Mouse (Mus musculus): Measurements from ENCODE around the gene Tm6sf2. TPM values are rescaled to one million over a fixed set of nuclear protein-coding genes. Genes with fewer than 3 reads are reported as not detected.

Tm6sf2 gene
- polyA plus RNA-seq, 1 experiment from 2014 or later = 0.53 TPM

DNA sequence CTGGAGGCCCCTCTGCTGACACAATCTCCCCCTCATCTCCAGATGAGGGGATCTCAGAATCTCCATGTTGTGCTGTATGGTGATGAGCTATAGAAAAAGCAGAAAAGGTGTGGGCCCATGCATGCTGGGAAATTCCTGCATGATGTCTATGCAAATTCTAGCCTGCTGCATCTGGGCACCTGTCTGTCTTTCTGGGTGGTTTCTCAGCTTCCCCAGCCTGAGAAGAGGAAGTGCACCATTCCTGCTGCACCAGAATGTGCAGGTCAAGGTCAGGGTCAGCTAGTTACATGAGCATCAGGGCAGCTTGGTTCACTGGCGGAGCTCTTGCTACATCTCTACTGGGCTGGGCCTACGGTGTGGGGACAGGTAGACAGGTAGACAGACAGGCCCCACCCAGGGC lies 37.7 kb downstream of the Tm6sf2 start:
- Histone ChIP-seq H3K27me3 (ENCODE audit: control insufficient read depth, insufficient read depth, low read length) (peaks cover 59% of the 10 kb centered on the region), H3K4me3 (ENCODE audit: low read depth, low read length) (no peak overlapping the region), H3K4me1 (ENCODE audit: control insufficient read depth, insufficient read depth, low read length) (peaks cover 2% of the 10 kb centered on the region; the same call in 1 of the 2 replicates), H3K9ac (ENCODE audit: low read length) (no peak overlapping the region), H3K27ac (ENCODE audit: low read depth, low read length) (no peak overlapping the region), H3K36me3 (ENCODE audit: control insufficient read depth, insufficient read depth, low read length) (peaks cover 4% of the 10 kb centered on the region; the same call in 1 of the 2 replicates), H3K4me2 (ENCODE audit: low read depth) (no peak overlapping the region), H3K9me3 (ENCODE audit: control insufficient read depth, low read length) (no peaks in the 10 kb centered on the region)
- DNase-seq (ENCODE audit: low spot score) (no peak), ATAC-seq (ENCODE audit: insufficient read depth, low FRiP score, low TSS enrichment) (no peak)
- WGBS = 82% methylated on average over 2 of the region's 2 CpGs

DNA sequence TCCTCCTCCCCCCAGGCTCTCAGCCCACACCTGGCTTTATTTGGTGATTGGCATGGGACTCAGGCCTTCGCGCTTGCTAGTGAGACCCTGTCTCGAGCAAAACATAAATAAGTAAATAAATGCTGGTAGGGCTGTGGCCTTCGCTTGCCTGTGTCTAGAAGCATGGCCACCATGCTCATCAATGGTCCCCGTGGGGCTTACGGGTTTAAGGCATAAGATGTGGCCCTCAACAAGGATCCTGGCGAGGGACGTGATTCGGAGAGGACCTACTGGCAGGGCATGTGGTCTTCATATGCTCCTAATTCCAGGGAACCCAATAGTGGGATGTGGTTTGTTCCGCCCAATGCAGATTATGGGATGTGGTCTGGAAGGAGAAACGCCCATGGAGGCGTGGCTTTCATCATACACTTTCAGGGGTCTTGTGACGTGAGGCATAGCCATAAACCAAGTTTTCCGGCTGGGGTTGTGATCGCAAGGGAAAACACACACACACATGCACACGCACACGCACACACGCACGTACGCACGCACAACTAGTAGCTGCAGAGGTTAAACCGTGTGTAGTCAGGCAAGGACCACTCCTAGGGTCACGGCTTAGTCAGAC lies 38.6 kb downstream of the Tm6sf2 start:
- H3K27ac ChIP-seq (ENCODE audit: low read depth, low read length) = no peak overlapping the region
- no peak overlapping the region for H3K4me2 ChIP-seq (ENCODE audit: low read depth)
- peaks cover 2% of the 10 kb centered on the region; the same call in 1 of the 2 replicates for H3K4me1 ChIP-seq (ENCODE audit: control insufficient read depth, insufficient read depth, low read length)
- WGBS = 48% methylated on average over 23 of the region's 23 CpGs
- H3K9me3 ChIP-seq (ENCODE audit: control insufficient read depth, low read length) = no peaks in the 10 kb centered on the region
- peaks cover 4% of the 10 kb centered on the region; the same call in 1 of the 2 replicates for H3K36me3 ChIP-seq (ENCODE audit: control insufficient read depth, insufficient read depth, low read length)
- peak; percentile 26; the same call in 1 of the 2 replicates for ATAC-seq (ENCODE audit: insufficient read depth, low FRiP score, low TSS enrichment)
- no peak overlapping the region for H3K9ac ChIP-seq (ENCODE audit: low read length)
- DNase-seq (ENCODE audit: low spot score) = no peak
- H3K4me3 ChIP-seq (ENCODE audit: low read depth, low read length) = no peak overlapping the region
- peaks cover 60% of the 10 kb centered on the region for H3K27me3 ChIP-seq (ENCODE audit: control insufficient read depth, insufficient read depth, low read length)

DNA sequence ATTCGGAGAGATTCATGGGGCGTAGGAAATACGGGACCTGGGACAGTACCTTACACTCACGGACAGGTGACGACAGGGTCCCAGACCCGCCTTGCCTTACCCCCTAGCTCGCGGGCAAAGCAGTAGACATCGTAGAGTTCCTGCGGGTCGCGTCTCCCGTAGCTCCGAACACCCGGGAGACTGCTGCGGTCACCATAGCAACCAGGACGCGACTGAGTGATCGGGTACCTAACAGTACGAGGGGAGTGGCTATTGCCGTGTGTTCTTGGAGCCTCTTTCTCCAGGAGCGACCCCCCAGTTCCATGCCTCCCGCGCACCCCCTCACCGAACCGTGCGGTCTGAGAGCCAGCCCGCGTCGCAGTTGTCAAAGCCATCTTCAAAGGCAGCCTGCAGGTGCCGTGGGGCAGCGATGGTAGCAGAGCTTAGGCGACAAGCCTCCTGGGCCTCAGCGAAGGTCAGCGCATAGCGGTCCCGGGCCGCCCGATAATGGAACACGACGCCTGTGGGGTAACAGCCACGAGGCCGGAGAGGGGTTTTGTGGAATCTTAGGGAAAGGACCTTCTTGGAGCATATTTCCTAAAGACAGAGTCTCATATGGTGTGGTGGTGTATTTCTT lies 39.8 kb downstream of the Tm6sf2 start:
- Histone ChIP-seq H3K4me3 (ENCODE audit: low read depth, low read length) (no peak overlapping the region), H3K36me3 (ENCODE audit: control insufficient read depth, insufficient read depth, low read length) (peaks cover 4% of the 10 kb centered on the region; the same call in 1 of the 2 replicates), H3K27me3 (ENCODE audit: control insufficient read depth, insufficient read depth, low read length) (peaks cover 60% of the 10 kb centered on the region), H3K9me3 (ENCODE audit: control insufficient read depth, low read length) (no peaks in the 10 kb centered on the region), H3K4me2 (ENCODE audit: low read depth) (no peak overlapping the region), H3K9ac (ENCODE audit: low read length) (no peak overlapping the region), H3K4me1 (ENCODE audit: control insufficient read depth, insufficient read depth, low read length) (peaks cover 2% of the 10 kb centered on the region; the same call in 1 of the 2 replicates), H3K27ac (ENCODE audit: low read depth, low read length) (no peak overlapping the region)
- 6% methylated on average over 43 of the region's 43 CpGs for WGBS
- ATAC-seq (ENCODE audit: insufficient read depth, low FRiP score, low TSS enrichment) (no peak), DNase-seq (ENCODE audit: low spot score) (peak; percentile 38)

DNA sequence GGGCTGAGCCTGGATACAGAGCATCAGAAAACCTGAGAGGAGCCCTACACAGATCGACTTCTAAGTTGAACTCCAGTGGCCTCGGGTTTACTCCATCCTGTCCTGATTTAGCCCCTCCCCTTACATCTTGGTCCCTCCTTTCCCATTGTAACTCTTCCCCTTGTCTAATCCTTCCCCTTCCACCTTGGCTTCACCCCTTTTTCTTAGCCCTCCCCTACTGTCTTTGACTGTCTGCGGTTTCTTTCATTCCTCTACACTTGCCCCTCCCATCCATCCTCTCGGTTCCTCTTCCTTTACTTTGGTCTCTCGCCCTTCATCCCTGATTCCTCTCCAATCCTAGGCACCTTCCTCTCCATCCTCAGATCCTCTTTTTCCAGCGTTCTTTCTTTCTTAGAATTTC lies 41.8 kb downstream of the Tm6sf2 start:
- WGBS = 25% methylated on average over 6 of the region's 6 CpGs
- Histone ChIP-seq H3K9ac (ENCODE audit: low read length) (no peak overlapping the region), H3K9me3 (ENCODE audit: control insufficient read depth, low read length) (no peaks in the 10 kb centered on the region), H3K4me2 (ENCODE audit: low read depth) (no peak overlapping the region), H3K27me3 (ENCODE audit: control insufficient read depth, insufficient read depth, low read length) (peaks cover 61% of the 10 kb centered on the region), H3K27ac (ENCODE audit: low read depth, low read length) (no peak overlapping the region), H3K4me3 (ENCODE audit: low read depth, low read length) (no peak overlapping the region), H3K36me3 (ENCODE audit: control insufficient read depth, insufficient read depth, low read length) (peaks cover 2% of the 10 kb centered on the region; the same call in 1 of the 2 replicates), H3K4me1 (ENCODE audit: control insufficient read depth, insufficient read depth, low read length) (peaks cover 6% of the 10 kb centered on the region; the same call in 1 of the 2 replicates)
- ATAC-seq (ENCODE audit: insufficient read depth, low FRiP score, low TSS enrichment) (no peak), DNase-seq (ENCODE audit: low spot score) (no peak)

DNA sequence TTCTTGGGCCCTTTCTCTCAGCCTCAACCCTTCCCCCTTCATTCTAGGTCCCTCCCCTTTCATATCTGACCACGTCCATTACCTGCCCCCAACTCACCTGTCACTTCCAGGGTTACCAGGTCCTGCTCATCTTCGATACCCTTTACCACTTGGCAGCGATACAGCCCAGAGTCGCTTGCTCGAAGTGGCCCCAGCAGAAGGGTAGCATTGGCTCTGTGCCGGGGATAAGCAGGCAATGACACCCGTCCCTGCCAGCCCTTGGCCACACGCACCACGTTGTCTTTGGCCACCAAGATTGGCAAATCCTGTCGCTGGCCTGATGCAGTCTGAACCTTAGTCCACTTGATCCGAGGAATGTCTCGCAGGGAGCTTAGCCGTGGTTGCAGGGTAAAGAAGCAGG lies 42.2 kb downstream of the Tm6sf2 start:
- 72% methylated on average over 13 of the region's 13 CpGs for WGBS
- Histone ChIP-seq H3K4me1 (ENCODE audit: control insufficient read depth, insufficient read depth, low read length) (peaks cover 6% of the 10 kb centered on the region; the same call in 1 of the 2 replicates), H3K9ac (ENCODE audit: low read length) (no peak overlapping the region), H3K4me3 (ENCODE audit: low read depth, low read length) (no peak overlapping the region), H3K27ac (ENCODE audit: low read depth, low read length) (no peak overlapping the region), H3K36me3 (ENCODE audit: control insufficient read depth, insufficient read depth, low read length) (peaks cover 2% of the 10 kb centered on the region; the same call in 1 of the 2 replicates), H3K27me3 (ENCODE audit: control insufficient read depth, insufficient read depth, low read length) (peaks cover 60% of the 10 kb centered on the region), H3K9me3 (ENCODE audit: control insufficient read depth, low read length) (no peaks in the 10 kb centered on the region), H3K4me2 (ENCODE audit: low read depth) (no peak overlapping the region)
- ATAC-seq (ENCODE audit: insufficient read depth, low FRiP score, low TSS enrichment) (no peak), DNase-seq (ENCODE audit: low spot score) (no peak)

DNA sequence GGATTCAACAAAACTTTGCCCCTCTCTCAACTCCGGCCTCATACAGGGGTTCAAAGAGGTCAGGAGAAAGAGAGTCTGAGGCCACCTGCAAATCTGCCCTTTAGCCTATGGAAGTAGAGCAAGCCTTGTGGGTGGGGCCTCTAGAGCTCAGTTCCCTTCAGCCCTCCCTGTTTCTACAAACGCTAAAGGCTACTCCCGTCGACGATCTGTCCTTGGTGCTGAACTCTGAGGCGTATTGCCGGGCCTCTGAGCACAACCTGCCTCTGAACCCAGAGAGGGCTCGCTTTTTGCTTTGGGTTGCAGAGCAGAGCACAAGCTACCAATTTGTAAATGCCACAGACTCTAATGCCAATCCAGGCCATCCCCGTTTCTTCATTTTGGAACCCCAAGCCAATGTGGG lies 44.9 kb downstream of the Tm6sf2 start:
- Histone ChIP-seq H3K4me2 (ENCODE audit: low read depth) (no peak overlapping the region), H3K27ac (ENCODE audit: low read depth, low read length) (no peak overlapping the region), H3K36me3 (ENCODE audit: control insufficient read depth, insufficient read depth, low read length) (no peaks in the 10 kb centered on the region; the same call in 1 of the 2 replicates), H3K4me3 (ENCODE audit: low read depth, low read length) (no peak overlapping the region), H3K27me3 (ENCODE audit: control insufficient read depth, insufficient read depth, low read length) (peaks cover 34% of the 10 kb centered on the region), H3K4me1 (ENCODE audit: control insufficient read depth, insufficient read depth, low read length) (peaks cover 3% of the 10 kb centered on the region; the same call in 1 of the 2 replicates), H3K9ac (ENCODE audit: low read length) (no peak overlapping the region), H3K9me3 (ENCODE audit: control insufficient read depth, low read length) (no peaks in the 10 kb centered on the region)
- ATAC-seq (ENCODE audit: insufficient read depth, low FRiP score, low TSS enrichment) (no peak), DNase-seq (ENCODE audit: low spot score) (peak; percentile 46)
- 8% methylated on average over 9 of the region's 9 CpGs for WGBS

DNA sequence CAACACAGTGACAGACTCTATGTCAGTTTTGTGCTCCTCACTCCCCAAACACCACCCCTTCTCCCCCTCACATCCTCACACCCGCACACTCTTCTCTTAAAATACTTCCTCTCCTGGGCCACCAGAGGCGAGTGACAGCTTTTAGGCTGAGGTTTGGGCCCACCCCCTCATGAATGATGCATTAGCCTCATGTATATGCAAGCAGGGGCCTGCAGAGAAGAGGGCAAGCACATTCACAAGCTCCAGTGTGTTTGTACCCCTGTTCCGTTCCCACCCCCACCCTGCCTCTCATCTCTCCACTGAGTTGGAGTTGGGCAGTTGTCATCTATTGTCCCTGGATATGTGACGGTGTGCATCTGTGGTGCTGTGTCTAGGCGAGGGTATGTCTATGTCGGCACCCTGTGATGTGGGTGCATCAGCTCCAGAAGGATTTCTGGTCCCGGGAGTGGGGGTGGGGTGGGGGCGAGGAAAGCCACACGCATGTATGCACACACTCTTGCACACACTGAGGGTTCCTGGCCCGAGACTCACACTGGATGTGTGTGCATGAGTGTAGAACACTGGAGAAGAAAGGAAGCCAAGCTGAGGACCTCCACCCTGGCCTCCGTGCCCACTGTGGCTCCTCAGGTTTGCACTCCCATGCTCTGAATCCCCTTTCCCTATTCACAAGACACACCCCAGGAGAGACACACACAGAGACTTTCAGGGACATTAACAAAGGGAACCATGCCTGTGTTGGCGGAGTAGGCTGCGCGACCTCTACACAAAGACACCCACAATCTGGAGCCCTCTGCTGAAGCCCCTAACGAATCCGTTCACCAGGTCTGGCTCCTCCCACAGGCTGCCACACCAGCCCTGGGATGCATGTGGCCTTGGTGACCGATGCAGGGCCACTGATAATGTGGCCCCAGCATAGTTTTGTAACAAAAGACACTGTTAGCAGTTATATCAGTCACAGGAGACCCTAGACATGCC lies 46.3 kb downstream of the Tm6sf2 start:
- Histone ChIP-seq H3K9me3 (ENCODE audit: control insufficient read depth, low read length) (no peaks in the 10 kb centered on the region), H3K4me2 (ENCODE audit: low read depth) (peak overlapping the region; percentile 73), H3K4me3 (ENCODE audit: low read depth, low read length) (peak overlapping the region; percentile 38), H3K36me3 (ENCODE audit: control insufficient read depth, insufficient read depth, low read length) (no peaks in the 10 kb centered on the region; the same call in 1 of the 2 replicates), H3K4me1 (ENCODE audit: control insufficient read depth, insufficient read depth, low read length) (peaks cover 3% of the 10 kb centered on the region; the same call in 1 of the 2 replicates), H3K27me3 (ENCODE audit: control insufficient read depth, insufficient read depth, low read length) (peaks cover 20% of the 10 kb centered on the region), H3K9ac (ENCODE audit: low read length) (peak overlapping the region; percentile 64), H3K27ac (ENCODE audit: low read depth, low read length) (peak overlapping the region; percentile 92)
- 9% methylated on average over 17 of the region's 17 CpGs for WGBS
- peak; percentile 90 for ATAC-seq (ENCODE audit: insufficient read depth, low FRiP score, low TSS enrichment)
- DNase-seq (ENCODE audit: low spot score) = peak; percentile 84

DNA sequence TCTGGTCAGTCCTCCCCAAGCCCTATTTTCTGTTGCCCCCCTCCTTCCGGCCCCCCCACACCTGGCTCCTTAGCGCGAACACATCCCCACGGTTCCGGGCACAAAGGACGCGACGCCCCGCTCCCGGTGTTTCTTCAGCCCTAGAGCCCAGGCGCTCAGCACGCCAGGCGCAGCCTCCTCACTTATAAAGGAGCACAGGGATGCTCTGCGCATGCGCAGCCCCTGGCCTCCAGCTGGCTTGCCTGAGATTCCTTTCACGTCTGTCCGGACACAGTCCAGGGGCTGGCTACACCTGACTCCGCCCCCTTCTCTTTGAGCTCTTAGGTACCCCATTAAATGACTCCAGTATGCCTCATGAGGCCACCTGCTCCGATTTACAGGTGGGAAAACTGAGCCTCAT lies 47.9 kb downstream of the Tm6sf2 start, which contains the start of gene Ncan:
Gene Ncan (minus strand): TSS at position 207 of the 400 bp plus-strand sequence.
- Histone ChIP-seq H3K9me3 (ENCODE audit: control insufficient read depth, low read length) (no peaks in the 10 kb centered on the region), H3K4me1 (ENCODE audit: control insufficient read depth, insufficient read depth, low read length) (peaks cover 3% of the 10 kb centered on the region; the same call in 1 of the 2 replicates), H3K9ac (ENCODE audit: low read length) (peak within 1 kb of the TSS; percentile 64), H3K27me3 (ENCODE audit: control insufficient read depth, insufficient read depth, low read length) (peaks cover 4% of the 10 kb centered on the region), H3K27ac (ENCODE audit: low read depth, low read length) (peak within 1 kb of the TSS; percentile 92), H3K4me3 (ENCODE audit: low read depth, low read length) (peak within 1 kb of the TSS; percentile 38), H3K4me2 (ENCODE audit: low read depth) (peak within 1 kb of the TSS; percentile 73), H3K36me3 (ENCODE audit: control insufficient read depth, insufficient read depth, low read length) (no peaks in the 10 kb centered on the region)
- ATAC-seq (ENCODE audit: insufficient read depth, low FRiP score, low TSS enrichment) = peak; percentile 70; the same call in 1 of the 2 replicates
- WGBS = 2% methylated on average over 19 of the region's 19 CpGs
- peak; percentile 91 for DNase-seq (ENCODE audit: low spot score)
